Mouse (Mus musculus) common myeloid progenitor, adult 5-6 weeks (primary cell): Measurements from ENCODE around the gene Xbp1. TPM values are rescaled to one million over a fixed set of nuclear protein-coding genes. Genes with fewer than 3 reads are reported as not detected.
"Not testable (repeated sequence)": the region's sequence is repeated elsewhere in the genome, so short reads cannot be mapped to it uniquely, and the experiment has no call there.

Experiments
- ATAC-seq: replicated peaks from 2 replicates; pipeline ENCODE4 v1.8.0; 2016; ENCODE audit warnings: low read depth, mild to moderate bottlenecking, moderate TSS enrichment, inconsistent platforms; ENCODE audit not compliant: poor library complexity, severe bottlenecking
- total RNA-seq: library from RNA; stranded (forward); fragments of 200-1000, 187-1606 nt; gene quantifications from 2 replicates; pipeline ENCODE4 v1.2.3, GENCODE M21; 2017

Xbp1 gene
- total RNA-seq, 1 experiment from 2014 or later, result 72.0 TPM

DNA sequence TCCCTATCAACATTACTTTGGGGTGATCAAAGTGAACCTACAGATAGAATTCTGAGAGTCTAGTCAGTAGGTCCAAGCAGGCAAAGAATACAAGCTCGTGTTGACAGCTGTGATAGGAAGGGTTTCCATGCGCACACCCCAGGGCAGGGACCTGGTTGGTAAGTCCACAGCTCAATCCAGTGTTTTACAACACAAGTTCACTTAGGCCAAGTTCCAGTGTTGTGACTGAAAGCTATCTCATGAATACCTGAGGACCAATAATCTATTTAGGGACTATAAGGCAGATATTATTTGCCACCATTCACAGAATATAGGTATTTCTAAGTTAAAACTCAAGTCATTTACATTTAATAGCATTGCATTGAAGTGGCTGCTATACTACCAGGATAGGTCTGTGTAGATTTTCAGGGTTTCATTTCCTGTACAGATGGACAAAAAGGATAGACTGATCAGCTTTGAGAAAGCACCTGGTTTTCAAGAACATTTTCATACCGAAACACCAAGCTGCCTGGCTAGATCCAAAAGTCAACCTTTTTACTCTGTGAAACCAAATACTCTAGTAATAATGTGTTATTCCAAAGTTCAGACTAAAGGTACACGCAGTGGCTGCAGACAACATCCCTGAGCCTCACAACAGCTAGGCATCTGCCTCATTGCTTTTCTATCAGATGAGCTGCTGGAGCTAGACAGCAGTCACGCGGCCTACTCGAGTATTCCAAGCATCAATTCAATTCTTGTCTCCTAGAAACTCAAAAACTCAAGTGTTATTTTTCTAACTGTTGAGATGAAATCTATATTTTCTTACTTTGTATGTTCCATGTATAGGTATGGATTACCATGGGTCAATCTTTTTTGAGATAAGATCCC lies 6.3 kb downstream of the Xbp1 start:
- no peak for ATAC-seq

GRCm38 (mm10) chr11:5527865-5528523 lies 7.5 kb downstream of the Xbp1 start:
- ATAC-seq, result no peak

DNA sequence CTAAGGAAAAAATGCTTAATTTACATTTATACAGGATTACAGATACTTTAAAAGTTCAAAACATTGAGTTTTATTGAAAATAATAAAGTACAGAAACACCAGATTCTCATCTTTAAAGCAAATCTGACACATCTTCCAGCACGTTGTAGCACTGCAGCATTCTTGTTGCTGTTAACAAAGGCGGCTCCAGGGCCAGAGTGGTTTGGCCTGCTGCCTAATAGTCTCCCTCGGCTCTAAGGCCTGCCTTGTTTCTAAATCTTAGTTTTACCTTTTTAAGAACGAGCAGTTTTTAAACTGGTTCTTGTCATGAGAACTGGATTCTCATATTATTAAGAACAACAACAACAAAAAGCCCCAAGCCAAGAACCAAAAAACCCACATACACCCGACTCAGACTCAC lies 8.4 kb downstream of the Xbp1 start:
- ATAC-seq, result no peak

DNA sequence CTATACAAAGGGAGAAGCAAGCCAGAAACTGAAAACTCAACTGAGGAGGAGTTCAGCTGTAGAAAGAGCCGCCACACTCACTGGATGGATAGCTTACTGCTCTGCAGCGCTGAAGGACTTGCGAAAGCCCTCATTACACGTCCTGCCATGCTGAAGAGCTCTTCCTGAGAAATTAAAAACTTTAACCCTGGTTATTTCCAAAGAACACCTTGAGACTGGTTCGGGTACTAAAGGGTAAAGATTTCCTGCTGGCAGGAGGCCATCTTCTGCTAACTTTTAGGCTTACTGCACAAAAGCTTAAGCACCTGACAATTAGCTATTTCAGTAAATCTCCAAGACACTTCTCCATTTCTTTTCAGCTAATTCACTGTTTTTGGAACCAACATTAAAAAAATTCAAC lies 9.7 kb downstream of the Xbp1 start:
- no peak for ATAC-seq

DNA sequence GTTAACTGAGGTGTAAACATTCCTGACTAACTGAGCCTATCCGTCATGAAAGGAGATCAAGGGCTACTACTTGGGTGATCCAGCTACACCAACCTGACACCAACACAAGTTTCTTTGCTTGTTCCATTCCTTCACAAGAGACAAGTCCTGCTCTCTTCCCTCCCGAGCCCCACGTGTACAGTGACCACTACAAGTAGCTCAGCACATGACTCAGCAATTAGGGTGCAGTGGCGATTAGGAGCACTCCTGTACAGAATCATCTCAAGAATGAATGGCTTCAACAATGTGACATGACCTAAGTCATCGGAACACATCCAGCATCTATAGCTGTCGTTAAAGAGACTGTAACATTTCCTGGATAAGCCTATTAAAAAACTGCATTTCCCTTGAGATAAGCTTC lies 10.3 kb downstream of the Xbp1 start:
- peak; percentile 18; the same call in 1 of the 2 replicates for ATAC-seq

DNA sequence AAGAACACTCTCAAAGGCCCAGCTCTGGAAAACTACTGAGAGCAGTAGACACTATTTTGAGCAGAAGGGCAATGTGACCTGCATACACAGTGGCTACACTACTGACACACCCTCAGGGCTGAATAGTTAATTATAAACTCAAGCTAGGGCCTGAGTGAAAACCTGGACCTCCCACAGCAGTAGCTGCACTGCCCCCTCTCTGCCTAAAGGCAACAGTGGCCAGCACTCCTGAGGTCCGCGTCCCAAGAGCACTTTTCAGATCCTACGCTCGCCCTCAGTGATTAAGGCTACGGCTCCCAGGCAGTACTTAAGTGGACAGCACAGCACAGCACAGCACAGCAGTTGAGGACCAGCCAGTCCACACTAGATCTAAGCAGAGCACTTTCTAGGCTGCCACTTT lies 12.6 kb downstream of the Xbp1 start:
- ATAC-seq, result no peak

GRCm38 (mm10) chr11:5537454-5537853 lies 17.0 kb downstream of the Xbp1 start:
- not testable (repeated sequence) for ATAC-seq

DNA sequence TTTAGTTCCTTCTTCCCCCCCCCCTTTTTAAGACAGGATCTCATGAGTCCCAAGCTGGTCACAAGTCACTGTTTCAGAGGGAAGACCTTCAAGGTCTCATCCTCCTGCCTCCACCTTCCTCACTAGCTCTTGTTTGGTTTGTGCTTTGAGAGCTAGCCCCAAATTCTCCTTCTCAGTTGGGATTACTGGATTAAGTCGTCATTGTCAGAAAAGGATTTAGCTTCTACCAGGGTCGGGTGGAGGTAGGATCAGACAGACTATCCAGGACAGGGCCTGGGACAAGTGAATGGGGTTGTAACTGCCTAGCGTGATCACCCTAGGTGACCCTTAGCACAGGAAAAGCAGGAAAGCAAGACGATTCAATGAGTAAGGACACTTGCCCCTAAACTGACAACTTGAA lies 19.9 kb downstream of the Xbp1 start:
- ATAC-seq, result no peak

DNA sequence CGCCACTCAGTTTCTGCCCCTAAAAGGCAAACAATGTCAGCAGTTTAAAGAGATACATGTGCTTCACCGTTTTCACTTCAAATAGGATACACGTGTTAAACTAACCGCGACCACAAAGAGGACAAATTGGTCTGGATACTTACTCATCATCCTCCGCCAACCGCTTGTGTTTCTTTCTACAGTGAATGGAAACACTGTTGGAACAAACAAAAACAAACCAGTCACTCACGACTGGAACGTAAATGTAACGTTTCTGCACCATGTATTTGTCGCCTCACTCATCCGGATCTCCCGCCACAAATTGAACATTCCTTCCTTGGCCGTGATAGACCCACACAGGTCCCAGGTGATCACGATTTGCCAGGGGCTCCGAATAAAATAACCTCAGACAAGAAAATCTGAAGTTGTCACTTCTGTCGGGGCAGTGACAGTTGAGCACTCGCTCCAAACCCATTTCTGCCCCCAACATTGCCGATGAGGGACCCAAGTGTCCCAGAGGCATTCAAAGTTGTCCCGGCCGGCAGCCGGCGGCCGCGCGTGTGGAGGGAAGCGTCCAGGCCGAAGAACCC lies 20.9 kb downstream of the Xbp1 start:
- ATAC-seq, result peak; percentile 10; the same call in 1 of the 2 replicates

DNA sequence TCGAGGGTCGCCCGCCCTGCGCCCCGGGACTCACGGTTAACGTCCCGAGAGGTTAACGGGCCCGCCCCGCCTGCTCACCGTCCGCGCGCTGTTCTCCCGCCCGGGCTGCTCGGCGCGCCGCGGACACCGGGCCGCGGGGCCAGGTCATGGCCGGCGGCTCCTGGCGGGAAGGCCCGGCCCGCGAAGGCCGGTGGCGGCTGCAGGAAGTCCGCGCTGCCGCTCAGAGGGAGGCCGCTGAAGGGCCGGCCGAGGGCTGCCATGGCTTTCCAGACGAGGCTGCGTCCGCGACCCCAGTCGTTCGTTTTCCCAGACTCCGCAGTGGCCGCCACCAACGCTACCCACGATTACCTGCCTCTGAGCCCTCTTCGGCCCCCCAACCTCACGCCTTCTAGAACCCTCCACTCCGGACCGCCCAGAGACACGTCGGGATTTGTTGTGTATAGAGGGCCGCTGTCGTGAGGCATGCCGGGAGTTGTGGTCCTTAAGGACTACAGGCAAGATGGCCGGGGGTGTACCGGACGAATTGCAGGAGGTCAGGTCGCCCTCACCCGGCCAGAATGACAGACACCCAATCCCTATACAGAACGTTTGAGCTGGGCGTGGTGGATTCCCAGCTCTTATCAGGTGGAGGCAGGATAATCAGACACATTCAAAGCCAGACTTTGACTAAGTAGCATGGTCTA lies 21.5 kb downstream of the Xbp1 start, which contains the start of gene Ccdc117:
Gene Ccdc117 (minus strand): TSS at position 389 of the 683 bp plus-strand sequence.
- ATAC-seq, result peak; percentile 99

DNA sequence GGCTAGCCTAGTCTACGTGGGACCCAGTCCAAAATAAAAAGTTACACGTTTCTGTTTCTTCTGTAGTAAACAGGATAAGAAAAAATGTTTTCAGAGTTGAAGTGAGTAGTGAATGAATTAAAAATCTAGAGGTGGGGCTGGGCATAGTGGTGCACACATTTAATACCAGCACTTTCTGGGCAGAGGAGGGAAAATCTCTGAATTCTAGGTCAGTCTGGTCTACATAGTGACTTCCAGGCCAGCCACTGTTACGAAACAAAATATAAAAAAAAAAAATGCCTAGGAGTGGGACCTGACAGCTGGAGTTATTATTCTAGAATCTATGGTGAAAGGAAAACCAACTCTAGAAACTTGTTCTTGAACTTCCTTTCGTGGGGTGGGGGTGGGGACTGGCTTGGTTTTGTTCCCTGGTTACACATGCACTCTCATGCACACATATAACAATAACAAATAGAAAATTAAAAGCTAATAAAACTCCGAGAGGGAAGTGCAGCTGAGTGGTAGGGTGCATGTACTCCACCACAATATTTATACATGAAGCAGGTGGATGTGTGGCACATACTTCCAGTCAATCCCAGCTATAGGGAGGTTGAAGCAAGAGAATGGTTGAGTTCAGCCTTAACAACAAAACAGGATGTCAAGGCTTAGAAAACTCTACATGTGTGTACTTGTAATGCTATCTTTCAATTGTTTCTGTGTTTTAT lies 22.2 kb downstream of the Xbp1 start:
- ATAC-seq, result no peak

DNA sequence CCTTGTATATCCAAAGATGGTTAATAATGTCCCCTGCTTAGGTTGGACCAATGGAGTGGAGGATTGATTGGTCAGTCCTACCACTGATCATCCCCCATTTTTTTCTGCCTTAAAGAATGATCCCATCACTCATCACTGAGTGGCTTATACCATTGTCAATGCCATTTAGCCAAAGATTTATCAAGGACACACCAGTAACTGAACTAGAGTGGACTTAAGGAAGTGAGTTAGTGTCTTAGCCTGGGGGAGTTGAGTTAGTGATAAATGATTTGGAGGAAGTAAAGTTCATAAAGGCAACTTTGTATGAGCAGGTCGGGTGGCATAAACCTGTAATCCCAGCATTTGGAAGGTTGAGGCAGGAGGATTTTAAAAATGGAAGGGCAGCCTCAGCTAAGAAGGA lies 22.8 kb downstream of the Xbp1 start:
- no peak for ATAC-seq

GRCm38 (mm10) chr11:5544709-5545108 lies 24.2 kb downstream of the Xbp1 start:
- not testable (repeated sequence) for ATAC-seq

DNA sequence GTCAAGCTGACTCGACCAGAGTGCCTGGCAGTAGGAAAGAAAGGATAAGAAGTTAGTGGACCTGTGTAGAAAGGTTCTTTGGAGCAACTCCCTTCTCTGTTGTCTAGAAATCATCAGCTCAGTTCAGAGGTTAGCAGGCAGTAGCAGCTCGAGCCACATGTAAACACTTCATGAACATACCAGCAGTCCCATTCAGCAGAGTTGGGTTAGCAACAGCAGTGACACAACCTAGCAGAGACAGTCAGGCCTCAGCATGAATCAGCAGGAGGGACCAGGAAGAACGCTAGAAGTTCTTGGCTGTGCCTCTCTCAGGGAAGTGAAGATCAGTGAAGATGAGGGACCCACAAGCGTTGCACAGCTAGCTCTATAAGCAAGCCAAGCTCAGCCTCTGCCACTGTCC lies 25.0 kb downstream of the Xbp1 start:
- no peak for ATAC-seq

GRCm38 (mm10) chr11:5546693-5547092 lies 26.2 kb downstream of the Xbp1 start:
- no peak for ATAC-seq

GRCm38 (mm10) chr11:5551430-5551829 lies 31.0 kb downstream of the Xbp1 start:
- ATAC-seq, result no peak

GRCm38 (mm10) chr11:5551931-5552330 lies 31.5 kb downstream of the Xbp1 start:
- ATAC-seq, result no peak

GRCm38 (mm10) chr11:5560273-5560672 lies 39.8 kb downstream of the Xbp1 start:
- ATAC-seq, result no peak

DNA sequence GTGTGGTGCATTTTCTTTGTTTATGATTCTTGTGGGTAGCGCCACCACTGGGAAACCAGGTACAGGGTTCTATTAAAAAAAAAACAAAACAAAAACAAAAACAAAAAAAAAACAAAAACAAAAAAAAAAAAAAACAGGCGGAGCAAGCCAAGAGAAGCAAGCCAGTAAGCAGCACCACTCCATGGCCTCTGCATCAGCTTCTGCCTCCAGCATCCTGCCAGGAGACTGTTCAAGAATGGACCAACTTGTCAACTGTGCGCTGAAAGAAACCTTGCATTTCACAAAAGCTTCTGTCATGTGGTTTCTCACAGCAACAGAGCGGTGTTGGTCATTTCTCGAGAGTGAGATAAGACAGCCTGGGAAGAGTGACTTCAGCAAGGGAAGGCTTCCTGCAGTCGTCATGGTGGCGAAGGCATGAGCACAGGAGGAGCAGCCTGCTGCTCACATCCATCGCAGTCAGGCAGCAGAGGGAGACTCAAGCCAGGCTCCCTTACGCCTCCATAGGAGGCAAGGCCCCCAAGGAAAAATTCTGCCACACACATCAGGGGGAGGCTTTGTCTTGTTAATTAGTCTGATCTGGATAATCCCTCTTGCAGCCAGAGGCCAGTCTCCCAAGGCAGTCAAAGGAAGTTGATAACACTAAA lies 42.3 kb downstream of the Xbp1 start:
- ATAC-seq, result peak; percentile 61
